Mouse (Mus musculus): ENCODE data around the gene Rad9a.

DNA sequence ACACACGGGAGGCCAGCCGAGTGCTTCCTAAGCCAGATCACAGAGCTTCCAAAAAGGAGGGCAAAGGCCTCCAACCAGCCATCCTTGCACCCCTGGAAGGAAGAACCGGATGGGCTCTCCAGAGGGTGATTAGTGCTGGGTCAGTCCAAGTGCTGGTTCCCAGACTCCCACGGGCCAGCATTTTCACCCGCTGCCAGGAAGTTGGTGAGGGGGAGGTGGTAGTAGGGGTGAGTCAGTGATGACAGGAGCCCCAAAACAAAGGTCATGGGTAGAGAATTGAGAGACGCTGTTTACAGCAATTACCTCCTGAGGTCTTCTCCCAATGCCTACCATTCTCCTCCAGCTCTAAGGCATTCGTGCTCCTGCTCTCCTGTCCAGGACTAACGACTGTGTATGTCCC, 29.0 kb upstream of the Rad9a start:
- TF ChIP-seq POLR2A (IDR thresholded peaks at IDR 0.05; ENCODE audit: insufficient read depth, low read depth, low read length), result no peak
- TF ChIP-seq CTCF (IDR thresholded peaks at IDR 0.05), result no peak

All from heart, adult 2 months (tissue).